Mouse (Mus musculus) neural tube, embryonic 10.5 days (tissue): ENCODE results near the gene Sprr2h.

ENCODE experiments used
- DNase-seq: peaks from one replicate; pipeline ENCODE4 v3.0.0-alpha.2; 2017; ENCODE audit warnings: low spot score; ENCODE audit errors: extremely low spot score

Sprr2h gene

DNA sequence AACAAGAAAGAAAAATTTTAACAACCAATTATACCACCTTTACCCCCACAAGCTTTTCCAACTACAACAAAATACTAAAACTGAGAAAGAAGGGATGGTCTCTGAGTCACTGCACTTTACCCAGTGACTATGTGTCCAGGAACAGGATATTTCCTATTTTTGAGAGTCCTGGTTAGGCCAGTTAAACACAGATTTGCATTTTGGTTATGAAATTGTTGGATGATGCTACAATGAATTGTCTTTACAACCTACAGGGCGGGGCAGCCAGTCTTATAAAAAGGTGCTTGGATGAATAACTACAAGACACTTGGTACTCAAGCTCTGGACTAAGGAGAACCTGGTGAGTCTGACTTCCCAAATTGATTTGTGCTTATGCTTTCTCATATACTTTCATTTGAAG is at the start of gene Sprr2h:
TSS of gene Sprr2h (plus strand) at position 301 of the 400 bp plus-strand sequence.
- no peak for DNase-seq

DNA sequence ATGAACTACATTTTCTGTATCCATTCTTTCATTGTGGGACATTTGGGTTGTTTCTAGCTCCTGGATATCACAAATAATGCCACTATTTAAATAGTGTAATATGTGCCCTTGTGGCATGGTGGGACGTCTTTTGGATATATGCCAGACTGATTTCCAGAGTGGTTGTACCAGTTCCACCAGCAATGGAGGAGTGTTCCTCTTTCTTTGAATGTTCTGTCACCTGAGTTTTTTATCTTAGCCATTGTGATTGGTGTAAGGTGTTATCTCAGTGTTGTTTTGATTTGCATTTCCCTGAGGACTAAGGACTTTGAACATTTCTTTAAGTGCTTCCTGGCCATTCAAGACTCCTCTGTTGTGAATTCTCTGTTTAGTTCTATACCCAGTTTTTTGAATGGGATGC is 49.2 kb upstream of the Sprr2h start:
- DNase-seq, result no peak

DNA sequence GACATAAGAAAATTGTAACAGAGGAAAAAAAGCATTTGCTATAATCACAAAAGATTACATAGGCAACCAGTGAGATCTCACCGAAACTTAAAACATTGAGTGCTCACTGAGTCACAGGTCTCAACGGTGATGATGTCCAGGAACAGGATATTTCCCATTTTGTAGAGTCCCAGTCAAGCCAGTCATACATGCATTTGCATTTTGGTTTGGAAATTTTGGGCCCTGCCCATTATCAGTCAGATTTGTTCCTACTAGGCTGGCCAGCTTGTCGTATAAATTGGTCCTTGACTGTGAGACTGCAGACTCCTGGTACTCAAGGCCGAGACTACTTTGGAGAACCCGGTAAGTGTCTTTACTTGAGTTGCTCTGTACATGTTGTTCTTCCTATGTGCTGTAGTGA is 46.6 kb upstream of the Sprr2h start, which contains the start of gene Sprr2d:
TSS of gene Sprr2d (plus strand) at position 301 of the 400 bp plus-strand sequence.
- DNase-seq, result no peak

DNA sequence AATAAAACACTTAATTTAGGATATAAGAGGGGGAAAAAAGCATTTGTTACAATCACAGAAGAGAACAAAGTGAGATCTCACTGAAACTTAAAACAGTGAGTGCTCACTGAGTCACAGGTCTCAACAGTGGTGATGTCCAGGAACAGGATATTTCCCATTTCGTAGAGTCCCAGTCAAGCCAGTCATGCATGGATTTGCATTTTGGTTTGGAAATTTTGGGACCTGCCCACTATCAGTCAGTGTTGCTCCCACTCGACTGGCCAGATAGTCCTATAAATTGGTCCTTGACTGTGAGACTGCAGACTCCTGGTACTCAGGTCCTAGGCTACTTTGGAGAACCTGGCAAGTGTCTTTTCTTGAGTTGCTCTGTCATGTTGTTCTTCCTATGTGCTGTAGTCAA is 33.6 kb upstream of the Sprr2h start, which contains the start of gene Sprr2e:
TSS of gene Sprr2e (plus strand) at position 301 of the 400 bp plus-strand sequence.
- DNase-seq, result no peak

DNA sequence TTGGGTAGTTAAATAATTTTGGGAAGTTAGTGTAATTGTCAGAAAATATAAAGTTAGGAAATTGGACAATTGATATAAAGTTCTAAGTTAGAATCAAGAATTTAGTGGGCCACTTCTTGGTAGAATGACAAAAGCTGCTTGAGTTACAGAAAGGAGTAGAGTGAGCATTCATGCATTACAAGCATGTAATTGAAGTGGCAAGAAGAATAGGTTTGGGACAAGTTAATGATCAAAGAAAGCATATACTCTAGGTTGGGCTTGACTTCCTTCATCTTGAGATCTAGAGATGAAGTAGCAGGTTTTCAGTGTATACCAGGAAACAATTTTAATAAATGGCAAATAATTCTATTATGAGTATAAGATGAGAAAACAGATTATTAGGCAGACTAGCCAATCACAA is 23.9 kb upstream of the Sprr2h start:
- no peak for DNase-seq

DNA sequence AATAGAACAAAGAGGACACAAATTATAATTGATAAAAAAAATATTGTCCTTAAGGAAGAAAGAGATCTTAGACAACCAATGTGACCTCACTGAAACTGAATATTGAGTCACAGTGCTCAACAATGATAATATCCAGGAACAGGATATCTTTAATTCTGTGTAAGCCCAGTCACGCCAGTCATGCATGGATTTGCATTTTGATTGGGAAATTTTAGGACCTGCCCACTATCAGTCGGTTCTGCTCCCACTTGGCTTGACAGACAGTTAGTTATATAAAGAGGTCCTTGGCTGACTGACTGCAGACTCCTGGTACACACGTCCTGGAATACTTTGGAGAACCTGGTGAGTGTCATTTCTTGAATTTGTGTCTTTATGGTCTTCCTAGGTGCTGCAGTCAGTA is 20.6 kb upstream of the Sprr2h start, which contains the start of gene Sprr2f:
TSS of gene Sprr2f (plus strand) at position 301 of the 400 bp plus-strand sequence.
- no peak for DNase-seq

DNA sequence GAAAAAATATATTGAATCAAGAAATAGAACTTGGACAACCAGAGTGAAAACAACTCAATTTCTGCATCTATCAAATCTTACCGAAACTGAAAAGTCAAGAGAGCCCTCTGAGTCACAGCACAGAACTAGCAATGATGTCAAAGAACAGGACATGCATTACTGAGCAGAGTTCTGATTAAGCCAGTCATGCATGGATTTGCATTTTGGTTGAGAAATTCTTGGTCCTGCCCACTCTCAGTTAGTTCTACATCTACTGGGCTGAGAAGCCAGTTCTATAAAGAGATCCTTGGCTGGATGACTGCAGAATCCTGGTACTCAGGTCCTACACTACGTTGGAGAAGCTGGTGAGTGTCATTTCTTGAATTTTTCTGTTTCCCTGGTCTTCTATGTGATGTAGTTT is 11.9 kb upstream of the Sprr2h start:
- DNase-seq, result no peak

DNA sequence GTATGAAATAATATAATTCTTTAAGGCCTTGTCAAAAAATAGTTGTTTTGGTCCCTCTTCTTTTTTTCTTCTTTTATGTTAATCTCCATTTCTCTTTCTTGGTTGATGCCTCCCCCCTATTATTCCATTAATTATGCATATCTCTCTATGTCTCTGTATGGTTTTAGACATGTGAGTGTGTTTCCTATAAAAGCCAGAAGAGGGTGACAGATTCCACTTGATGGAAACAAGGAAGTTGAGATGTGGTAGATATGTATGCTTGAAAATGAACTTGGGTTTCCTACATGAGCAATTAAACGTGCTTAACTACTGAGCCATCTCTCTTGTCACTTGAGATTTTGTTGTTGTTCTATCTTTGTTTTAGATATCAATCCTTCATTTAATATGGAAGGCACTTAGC is 8.8 kb downstream of the Sprr2h start:
- DNase-seq, result no peak

DNA sequence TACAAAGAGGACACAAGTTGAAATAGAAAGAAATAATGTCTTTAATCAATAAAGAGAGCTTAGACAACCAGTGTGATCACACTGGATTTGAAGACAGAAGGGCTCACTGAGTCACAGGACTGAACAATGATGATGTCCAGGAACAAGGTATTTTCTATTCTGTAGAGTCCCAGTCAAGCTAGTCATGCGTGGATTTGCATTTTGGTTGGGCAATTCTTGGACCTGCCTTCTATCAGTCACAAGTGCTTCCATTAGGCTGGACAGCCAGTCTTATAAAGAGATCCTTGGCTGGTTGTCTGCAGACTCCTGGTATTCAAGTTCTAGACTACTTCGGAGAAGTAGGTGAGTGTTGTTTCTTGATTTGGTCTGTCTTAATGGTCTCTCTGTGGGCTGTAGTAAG is 22.2 kb downstream of the Sprr2h start, which contains the start of gene Sprr2i:
TSS of gene Sprr2i (plus strand) at position 301 of the 400 bp plus-strand sequence.
- DNase-seq, result no peak

DNA sequence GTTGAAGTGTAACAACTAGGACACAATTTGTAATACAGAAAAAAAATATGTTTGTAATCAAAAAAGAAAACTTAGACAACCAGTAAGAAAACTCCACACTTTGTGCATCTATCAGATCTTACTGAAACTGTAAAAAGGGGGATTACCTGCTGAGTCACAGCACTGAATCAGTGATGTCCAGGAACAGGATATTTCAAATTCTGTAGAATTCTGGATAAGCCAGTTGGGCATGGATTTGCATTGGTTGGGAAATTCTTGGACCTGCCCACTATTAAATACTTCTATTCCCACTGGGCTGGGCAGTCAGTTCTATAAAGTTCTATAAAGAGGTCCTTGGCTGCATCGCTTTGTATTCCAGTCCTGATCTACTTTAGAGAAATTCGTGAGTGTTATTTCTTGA is 32.3 kb downstream of the Sprr2h start, which contains the start of gene Sprr2j-ps:
TSS of gene Sprr2j-ps (plus strand) at position 301 of the 400 bp plus-strand sequence.
- no peak for DNase-seq

DNA sequence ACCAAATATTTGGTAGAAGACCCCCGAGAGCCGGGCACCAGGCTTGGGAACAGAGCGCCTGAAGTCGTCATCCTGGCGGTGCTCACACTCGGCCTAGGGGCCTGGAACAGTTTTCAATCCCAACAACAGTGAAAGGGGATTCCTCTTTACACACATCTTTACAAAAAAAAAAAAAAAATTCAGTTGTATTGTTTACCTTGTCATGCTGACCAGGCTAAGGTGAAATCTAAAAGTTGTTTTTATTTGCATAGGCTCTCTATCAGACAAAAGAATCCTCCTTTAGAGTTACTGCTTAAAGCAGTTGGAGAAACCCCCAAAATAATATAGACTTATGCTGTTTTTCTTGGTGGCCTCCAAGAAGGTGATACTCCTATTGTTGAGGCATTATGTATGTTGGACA is 43.8 kb downstream of the Sprr2h start, which contains the start of gene Gm9774:
TSS of gene Gm9774 (minus strand) at position 101 of the 400 bp plus-strand sequence.
- no peak for DNase-seq

DNA sequence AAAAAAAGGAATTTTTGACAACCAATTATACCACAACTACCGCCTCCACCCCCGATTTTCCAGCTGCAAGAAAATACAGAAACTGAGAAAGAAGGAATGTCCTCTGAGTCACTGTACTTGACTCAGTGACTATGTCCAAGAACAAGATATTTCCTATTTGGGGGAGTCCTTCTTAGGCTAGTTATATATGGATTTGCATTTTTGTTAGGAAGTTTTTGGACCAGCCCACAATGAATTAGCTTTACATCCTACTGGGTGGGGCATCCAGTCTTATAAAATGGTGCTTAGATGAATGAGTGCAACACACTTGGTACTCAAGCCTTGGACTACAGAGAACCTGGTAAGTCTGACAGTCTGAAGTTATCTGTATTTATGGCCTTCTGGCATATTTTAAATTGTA is 46.8 kb downstream of the Sprr2h start, which contains the start of gene Sprr2k:
TSS of gene Sprr2k (plus strand) at position 301 of the 400 bp plus-strand sequence.
- no peak for DNase-seq
